7 mouse cellular contexts compared by ENCODE assay signal in genomic region chr6:91839010-91839871, GRCm38 (mm10). TPM values are rescaled to one million over a fixed set of nuclear protein-coding genes. Genes with fewer than 3 reads are reported as not detected.
DNase-seq lines count a peak whose midpoint lies in the region; ATAC-seq lines count a peak whose summit lies in the region.

No protein-coding gene starts in this region.

- ATAC-seq in hindbrain, embryonic 15.5 days (ENCODE audit: low FRiP score, low read depth): peak; percentile 90
- peak; percentile 94 for ATAC-seq in midbrain, embryonic 15.5 days (replicated peaks)

- H3K27me3 ChIP-seq in hindbrain, embryonic 15.5 days: peaks cover 2% of the 10 kb centered on the region; the same call in 1 of the 2 replicates
- H3K27me3 ChIP-seq in midbrain, embryonic 15.5 days (replicated peaks): peaks cover 10% of the 10 kb centered on the region; the same call in 1 of the 2 replicates

- peaks cover 60% of the 10 kb centered on the region for H3K4me1 ChIP-seq in hindbrain, embryonic 15.5 days (replicated peaks)
- H3K4me1 ChIP-seq in midbrain, embryonic 15.5 days: peaks cover 49% of the 10 kb centered on the region

- H3K4me2 ChIP-seq in hindbrain, embryonic 15.5 days: peak overlapping the region; percentile 59
- peak overlapping the region; percentile 68 for H3K4me2 ChIP-seq in midbrain, embryonic 15.5 days

- no peaks in the 10 kb centered on the region for H3K9me3 ChIP-seq in hindbrain, embryonic 15.5 days
- no peaks in the 10 kb centered on the region for H3K9me3 ChIP-seq in midbrain, embryonic 15.5 days

- peak overlapping the region; percentile 37 for H3K4me3 ChIP-seq in hindbrain, embryonic 15.5 days
- H3K4me3 ChIP-seq in midbrain, embryonic 15.5 days: peak overlapping the region; percentile 43

- peak; percentile 63 for DNase-seq in MN1 (ENCODE audit: low spot score)
- peak; percentile 83 for DNase-seq in adrenal gland, postnatal 25 days
- DNase-seq in forelimb bud, embryonic 11.5 days (ENCODE audit: low read depth, low spot score): peak; percentile 85
- DNase-seq in left cerebral cortex, postnatal 10 days (ENCODE audit: extremely low spot score in 1 of 2, low spot score in 2 of 2): peak; percentile 72 to 85
- peak; percentile 70 for DNase-seq in telencephalon, adult 2 months (ENCODE audit: low read depth, low spot score)

- H3K9ac ChIP-seq in hindbrain, embryonic 15.5 days: peak overlapping the region; percentile 40
- peak overlapping the region; percentile 59 for H3K9ac ChIP-seq in midbrain, embryonic 15.5 days

- 2% methylated on average over 23 of the region's 23 CpGs for WGBS in hindbrain, embryonic 15.5 days
- 2% methylated on average over 23 of the region's 23 CpGs for WGBS in midbrain, embryonic 15.5 days

- intact Hi-C loops in left cerebral cortex, postnatal 10 days (cut with DNase I): no loop called here

- H3K27ac ChIP-seq in hindbrain, embryonic 15.5 days (replicated peaks): peak overlapping the region; percentile 96
- peak overlapping the region; percentile 98 for H3K27ac ChIP-seq in midbrain, embryonic 15.5 days

- H3K36me3 ChIP-seq in hindbrain, embryonic 15.5 days: no peaks in the 10 kb centered on the region
- H3K36me3 ChIP-seq in midbrain, embryonic 15.5 days (replicated peaks): no peaks in the 10 kb centered on the region

RNA-seq across cellular contexts. Expression of gene Grip2, which starts 12.2 kb away (rescaled TPM):
- 1.4 and 1.9 TPM in 2 replicates for total RNA-seq in adrenal gland, postnatal 25 days (2021)
- polyA plus RNA-seq in hindbrain, embryonic 15.5 days (2015; fragmentation: Nextera tagmentation; extraction: Ambion mirVana): 7.4 and 9.0 TPM in 2 replicates
- 10 to 100 TPM; 19.2 to 19.7 TPM for total RNA-seq in left cerebral cortex, postnatal 10 days (2021)
- polyA plus RNA-seq in midbrain, embryonic 15.5 days (2015; fragmentation: Nextera tagmentation; extraction: Ambion mirVana): 9.0 and 10.7 TPM in 2 replicates

RNA-seq across cellular contexts. Expression of gene Ccdc174, which starts 38.6 kb away (rescaled TPM):
- 34.7 and 37.6 TPM in 2 replicates for total RNA-seq in adrenal gland, postnatal 25 days (2021)
- 30.5 and 37.9 TPM in 2 replicates for polyA plus RNA-seq in hindbrain, embryonic 15.5 days (2015; fragmentation: Nextera tagmentation; extraction: Ambion mirVana)
- total RNA-seq in left cerebral cortex, postnatal 10 days (2021): 10 to 100 TPM; 20.3 to 21.0 TPM
- polyA plus RNA-seq in midbrain, embryonic 15.5 days (2015; fragmentation: Nextera tagmentation; extraction: Ambion mirVana): 34.6 and 40.6 TPM in 2 replicates

Comparison
In these comparisons a context has a peak if more than half of its experiments do, and no peak if none do; other contexts are left out.
1. Peak in every context shown above with its lines: DNase-seq, ATAC-seq, H3K4me3 ChIP-seq and H3K27ac ChIP-seq.